Mouse (Mus musculus): ENCODE measurements around the gene Il27ra. TPM values are rescaled to one million over a fixed set of nuclear protein-coding genes. Genes with fewer than 3 reads are reported as not detected.
"Not testable (repeated sequence)": the region's sequence is repeated elsewhere in the genome, so short reads cannot be mapped to it uniquely, and the experiment has no call there.

Gene Il27ra
- total RNA-seq, 1 experiment, result 0.89 TPM

GRCm38 (mm10) chr8:83990170-83990569 is 52.2 kb downstream of the Il27ra start:
- Histone ChIP-seq H3K9me3 (ENCODE audit: control insufficient read depth, insufficient read depth, low read depth, low read length) (no peaks in the 10 kb centered on the region), H3K36me3 (ENCODE audit: control insufficient read depth, insufficient read depth, low read length, poor library complexity, severe bottlenecking) (peaks cover 7% of the 10 kb centered on the region; the same call in 1 of the 2 replicates), H3K4me3 (ENCODE audit: insufficient read depth in 1 of 2, low read depth in 1 of 2, low read length in 2 of 2, poor library complexity in 1 of 2, severe bottlenecking in 1 of 2) (no peak overlapping the region), H3K9ac (ENCODE audit: insufficient read depth, low read depth, low read length, poor library complexity, severe bottlenecking) (no peak overlapping the region), H3K27ac (ENCODE audit: insufficient read depth, low read depth, low read length, poor library complexity, severe bottlenecking) (no peak overlapping the region), H3K4me1 (ENCODE audit: control insufficient read depth in 2 of 2, insufficient read depth in 2 of 2, low read length in 2 of 2, poor library complexity in 1 of 2) (peaks cover 0 to 4% of the 10 kb centered on the region in 2 experiments; a peak in 1 of 4 replicates)
- in situ Hi-C loops (cut with MboI; ENCODE audit: low sequenced_read_pairs in 2 of 2, unreplicated experiment in 2 of 2), result no loop called here
- no peak for TF ChIP-seq HCFC1 (IDR thresholded peaks at IDR 0.05; ENCODE audit: borderline replicate concordance, insufficient read depth, low read length)
- TF ChIP-seq ZC3H11A (IDR thresholded peaks at IDR 0.05; ENCODE audit: borderline replicate concordance, low read depth, low read length), result no peak
- no peak for TF ChIP-seq ZNF384 (IDR thresholded peaks at IDR 0.05; ENCODE audit: low read depth, low read length)
- TF ChIP-seq CHD2 (IDR thresholded peaks at IDR 0.05; ENCODE audit: low read depth, low read length), result no peak
- no peak for TF ChIP-seq MAFK (IDR thresholded peaks at IDR 0.05; ENCODE audit: insufficient read depth, low read depth, low read length)
- DNase-seq (ENCODE audit: low read depth, low spot score), result no peak

GRCm38 (mm10) chr8:83989243-83989642 is 53.1 kb downstream of the Il27ra start:
- Histone ChIP-seq H3K27ac (ENCODE audit: insufficient read depth, low read depth, low read length, poor library complexity, severe bottlenecking) (no peak overlapping the region), H3K4me3 (ENCODE audit: insufficient read depth in 1 of 2, low read depth in 1 of 2, low read length in 2 of 2, poor library complexity in 1 of 2, severe bottlenecking in 1 of 2) (no peak overlapping the region), H3K36me3 (ENCODE audit: control insufficient read depth, insufficient read depth, low read length, poor library complexity, severe bottlenecking) (peaks cover 7% of the 10 kb centered on the region; the same call in 1 of the 2 replicates), H3K4me1 (ENCODE audit: control insufficient read depth in 2 of 2, insufficient read depth in 2 of 2, low read length in 2 of 2, poor library complexity in 1 of 2) (peaks cover 0 to 4% of the 10 kb centered on the region in 2 experiments; a peak in 1 of 4 replicates), H3K9ac (ENCODE audit: insufficient read depth, low read depth, low read length, poor library complexity, severe bottlenecking) (no peak overlapping the region), H3K9me3 (ENCODE audit: control insufficient read depth, insufficient read depth, low read depth, low read length) (no peaks in the 10 kb centered on the region)
- in situ Hi-C loops (cut with MboI; ENCODE audit: low sequenced_read_pairs in 2 of 2, unreplicated experiment in 2 of 2), result no loop called here
- TF ChIP-seq ZNF384 (IDR thresholded peaks at IDR 0.05; ENCODE audit: low read depth, low read length) (no peak), ZC3H11A (IDR thresholded peaks at IDR 0.05; ENCODE audit: borderline replicate concordance, low read depth, low read length) (no peak), MAFK (IDR thresholded peaks at IDR 0.05; ENCODE audit: insufficient read depth, low read depth, low read length) (no peak), HCFC1 (IDR thresholded peaks at IDR 0.05; ENCODE audit: borderline replicate concordance, insufficient read depth, low read length) (no peak), CHD2 (IDR thresholded peaks at IDR 0.05; ENCODE audit: low read depth, low read length) (no peak)
- DNase-seq (ENCODE audit: low read depth, low spot score), result no peak

DNA sequence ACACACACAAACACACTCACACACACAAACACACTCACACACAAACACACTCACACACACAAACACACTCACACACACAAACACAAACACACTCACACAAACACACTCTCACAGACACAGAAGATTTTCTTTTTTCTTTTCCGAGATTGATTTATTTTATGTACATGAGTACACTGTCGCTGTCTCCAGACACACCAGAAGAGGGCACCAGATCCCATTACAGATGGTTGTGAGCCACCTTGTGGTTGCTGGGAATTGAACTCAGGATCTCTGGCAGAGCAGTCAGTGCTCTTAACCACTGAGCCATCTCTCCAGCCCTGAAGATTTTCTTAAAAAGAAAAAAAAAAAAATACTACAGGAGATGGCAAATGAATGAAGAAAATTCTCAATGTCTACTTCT is 59.2 kb downstream of the Il27ra start:
- DNase-seq (ENCODE audit: low read depth, low spot score); H3K4me1 ChIP-seq (ENCODE audit: control insufficient read depth in 2 of 2, insufficient read depth in 2 of 2, low read length in 2 of 2, poor library complexity in 1 of 2); H3K27ac ChIP-seq (ENCODE audit: insufficient read depth, low read depth, low read length, poor library complexity, severe bottlenecking); H3K9ac ChIP-seq (ENCODE audit: insufficient read depth, low read depth, low read length, poor library complexity, severe bottlenecking); in situ Hi-C loops (cut with MboI; ENCODE audit: low sequenced_read_pairs in 2 of 2, unreplicated experiment in 2 of 2); H3K9me3 ChIP-seq (ENCODE audit: control insufficient read depth, insufficient read depth, low read depth, low read length); H3K4me3 ChIP-seq (ENCODE audit: insufficient read depth in 1 of 2, low read depth in 1 of 2, low read length in 2 of 2, poor library complexity in 1 of 2, severe bottlenecking in 1 of 2): not testable (repeated sequence)
- H3K36me3 ChIP-seq (ENCODE audit: control insufficient read depth, insufficient read depth, low read length, poor library complexity, severe bottlenecking), result peaks cover 17% of the 10 kb centered on the region; the same call in 1 of the 2 replicates

GRCm38 (mm10) chr8:83982449-83982848 is 59.9 kb downstream of the Il27ra start:
- in situ Hi-C loops (cut with MboI; ENCODE audit: low sequenced_read_pairs in 2 of 2, unreplicated experiment in 2 of 2), result no loop called here
- no peak overlapping the region for H3K4me3 ChIP-seq (ENCODE audit: insufficient read depth in 1 of 2, low read depth in 1 of 2, low read length in 2 of 2, poor library complexity in 1 of 2, severe bottlenecking in 1 of 2)
- no peaks in the 10 kb centered on the region for H3K9me3 ChIP-seq (ENCODE audit: control insufficient read depth, insufficient read depth, low read depth, low read length)
- no peak overlapping the region for H3K9ac ChIP-seq (ENCODE audit: insufficient read depth, low read depth, low read length, poor library complexity, severe bottlenecking)
- no peak for TF ChIP-seq HCFC1 (IDR thresholded peaks at IDR 0.05; ENCODE audit: borderline replicate concordance, insufficient read depth, low read length)
- TF ChIP-seq CHD2 (IDR thresholded peaks at IDR 0.05; ENCODE audit: low read depth, low read length), result no peak
- no peak for TF ChIP-seq MAFK (IDR thresholded peaks at IDR 0.05; ENCODE audit: insufficient read depth, low read depth, low read length)
- TF ChIP-seq ZC3H11A (IDR thresholded peaks at IDR 0.05; ENCODE audit: borderline replicate concordance, low read depth, low read length), result no peak
- TF ChIP-seq ZNF384 (IDR thresholded peaks at IDR 0.05; ENCODE audit: low read depth, low read length), result no peak
- peaks cover 17% of the 10 kb centered on the region; the same call in 1 of the 2 replicates for H3K36me3 ChIP-seq (ENCODE audit: control insufficient read depth, insufficient read depth, low read length, poor library complexity, severe bottlenecking)
- no peak for DNase-seq (ENCODE audit: low read depth, low spot score)
- no peak overlapping the region for H3K27ac ChIP-seq (ENCODE audit: insufficient read depth, low read depth, low read length, poor library complexity, severe bottlenecking)
- no peaks in the 10 kb centered on the region; a peak in 1 of 4 replicates for H3K4me1 ChIP-seq (ENCODE audit: control insufficient read depth in 2 of 2, insufficient read depth in 2 of 2, low read length in 2 of 2, poor library complexity in 1 of 2)

DNA sequence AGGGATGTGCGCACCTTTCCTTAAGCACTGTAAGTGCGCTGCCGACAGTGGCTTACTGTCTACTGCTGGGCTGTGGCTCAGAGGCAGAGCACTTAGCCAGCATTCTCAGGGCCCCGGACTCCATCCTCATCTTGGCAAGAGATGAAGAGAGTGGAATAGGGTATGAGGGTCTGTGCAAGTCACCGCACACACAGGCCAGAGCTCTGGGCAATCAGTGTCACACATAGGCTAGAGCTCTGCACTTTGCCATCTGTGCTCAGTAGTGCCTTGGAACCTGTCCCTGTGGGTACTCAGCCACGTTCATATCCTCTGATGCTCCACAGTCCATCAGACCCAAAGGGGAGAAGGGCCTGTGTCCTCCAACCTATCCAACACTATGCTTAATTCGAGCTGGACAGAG is 60.9 kb downstream of the Il27ra start:
- Histone ChIP-seq H3K9me3 (ENCODE audit: control insufficient read depth, insufficient read depth, low read depth, low read length) (no peaks in the 10 kb centered on the region), H3K4me3 (ENCODE audit: insufficient read depth in 1 of 2, low read depth in 1 of 2, low read length in 2 of 2, poor library complexity in 1 of 2, severe bottlenecking in 1 of 2) (no peak overlapping the region), H3K27ac (ENCODE audit: insufficient read depth, low read depth, low read length, poor library complexity, severe bottlenecking) (no peak overlapping the region), H3K36me3 (ENCODE audit: control insufficient read depth, insufficient read depth, low read length, poor library complexity, severe bottlenecking) (peaks cover 11% of the 10 kb centered on the region; the same call in 1 of the 2 replicates), H3K4me1 (ENCODE audit: control insufficient read depth in 2 of 2, insufficient read depth in 2 of 2, low read length in 2 of 2, poor library complexity in 1 of 2) (no peaks in the 10 kb centered on the region; a peak in 1 of 4 replicates), H3K9ac (ENCODE audit: insufficient read depth, low read depth, low read length, poor library complexity, severe bottlenecking) (no peak overlapping the region)
- no peak for DNase-seq (ENCODE audit: low read depth, low spot score)
- no peak for TF ChIP-seq ZNF384 (IDR thresholded peaks at IDR 0.05; ENCODE audit: low read depth, low read length)
- TF ChIP-seq ZC3H11A (IDR thresholded peaks at IDR 0.05; ENCODE audit: borderline replicate concordance, low read depth, low read length), result no peak
- no peak for TF ChIP-seq HCFC1 (IDR thresholded peaks at IDR 0.05; ENCODE audit: borderline replicate concordance, insufficient read depth, low read length)
- no peak for TF ChIP-seq CHD2 (IDR thresholded peaks at IDR 0.05; ENCODE audit: low read depth, low read length)
- in situ Hi-C loops (cut with MboI; ENCODE audit: low sequenced_read_pairs in 2 of 2, unreplicated experiment in 2 of 2), result no loop called here

Data from ES-E14 (cell line).